Mouse (Mus musculus): ENCODE data around the gene Rgs10. TPM values are rescaled to one million over a fixed set of nuclear protein-coding genes. Genes with fewer than 3 reads are reported as not detected.

Gene Rgs10
- polyA plus RNA-seq, 1 experiment, result 9.9 TPM

DNA sequence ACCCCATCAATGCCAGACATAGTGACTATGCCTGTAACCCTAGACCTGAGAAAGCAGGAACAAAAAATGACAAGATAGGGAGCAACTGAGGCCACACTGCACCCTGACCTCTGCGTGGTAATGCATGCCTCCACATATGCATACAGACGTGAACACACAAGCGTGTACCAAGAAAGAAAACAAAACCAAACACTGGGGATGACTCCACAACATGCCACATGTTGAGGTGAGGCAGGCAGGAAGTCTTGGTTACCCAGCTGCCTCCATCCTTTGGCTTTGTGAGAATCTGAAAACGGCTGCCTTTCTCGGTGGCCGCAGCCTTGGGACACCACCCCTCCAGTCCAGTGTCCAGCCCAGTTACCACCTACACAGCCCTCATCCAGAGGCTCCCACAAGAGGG is 49.7 kb downstream of the Rgs10 start:
- Histone ChIP-seq H3K4me1 (ENCODE audit: control insufficient read depth, insufficient read depth, insufficient read length, low read length) (no peaks in the 10 kb centered on the region), H3K4me3 (ENCODE audit: insufficient read depth, low read depth, low read length) (no peak overlapping the region), H3K27ac (replicated peaks; ENCODE audit: low read depth, low read length) (no peak overlapping the region)

GRCm38 (mm10) chr7:128366654-128367053 is 51.9 kb downstream of the Rgs10 start:
- H3K4me3 ChIP-seq (ENCODE audit: insufficient read depth, low read depth, low read length), result no peak overlapping the region
- no peak overlapping the region for H3K27ac ChIP-seq (replicated peaks; ENCODE audit: low read depth, low read length)
- no peaks in the 10 kb centered on the region for H3K4me1 ChIP-seq (ENCODE audit: control insufficient read depth, insufficient read depth, insufficient read length, low read length)

- Histone ChIP-seq H3K4me1 (ENCODE audit: control insufficient read depth, insufficient read depth, insufficient read length, low read length) (no peaks in the 10 kb centered on the region), H3K27ac (replicated peaks; ENCODE audit: low read depth, low read length) (no peak overlapping the region), H3K4me3 (ENCODE audit: insufficient read depth, low read depth, low read length) (no peak overlapping the region)
Measured at GRCm38 (mm10) chr7:128365096-128365715, 53.4 kb downstream of the Rgs10 start.

- H3K4me3 ChIP-seq (ENCODE audit: insufficient read depth, low read depth, low read length), result no peak overlapping the region
- H3K4me1 ChIP-seq (ENCODE audit: control insufficient read depth, insufficient read depth, insufficient read length, low read length), result no peaks in the 10 kb centered on the region
- H3K27ac ChIP-seq (replicated peaks; ENCODE audit: low read depth, low read length), result no peak overlapping the region
Measured at GRCm38 (mm10) chr7:128364526-128364925, 54.0 kb downstream of the Rgs10 start.

DNA sequence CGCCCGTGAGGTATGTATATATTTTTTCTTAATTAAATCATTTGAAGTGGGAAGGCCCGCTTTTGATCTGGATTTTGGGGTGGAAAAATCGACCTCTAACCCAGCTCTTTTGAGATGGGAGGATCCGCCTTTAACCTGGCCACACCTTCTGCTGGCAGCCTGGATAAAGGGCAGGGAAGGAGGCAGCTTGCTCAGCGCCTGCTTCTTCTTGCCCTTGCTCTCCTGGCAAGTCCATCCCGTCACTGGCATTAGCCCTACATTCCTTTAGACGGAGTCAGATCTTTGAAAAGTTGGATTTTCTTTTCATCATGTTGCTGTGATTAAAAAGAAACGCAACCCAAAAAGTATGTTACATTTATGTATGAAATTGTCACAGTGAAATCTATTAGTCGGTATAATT is 54.8 kb downstream of the Rgs10 start:
- Histone ChIP-seq H3K4me3 (ENCODE audit: insufficient read depth, low read depth, low read length) (no peak overlapping the region), H3K27ac (replicated peaks; ENCODE audit: low read depth, low read length) (no peak overlapping the region), H3K4me1 (ENCODE audit: control insufficient read depth, insufficient read depth, insufficient read length, low read length) (no peaks in the 10 kb centered on the region)

GRCm38 (mm10) chr7:128362916-128363315 is 55.6 kb downstream of the Rgs10 start:
- no peak overlapping the region for H3K4me3 ChIP-seq (ENCODE audit: insufficient read depth, low read depth, low read length)
- no peaks in the 10 kb centered on the region for H3K4me1 ChIP-seq (ENCODE audit: control insufficient read depth, insufficient read depth, insufficient read length, low read length)
- no peak overlapping the region for H3K27ac ChIP-seq (replicated peaks; ENCODE audit: low read depth, low read length)

DNA sequence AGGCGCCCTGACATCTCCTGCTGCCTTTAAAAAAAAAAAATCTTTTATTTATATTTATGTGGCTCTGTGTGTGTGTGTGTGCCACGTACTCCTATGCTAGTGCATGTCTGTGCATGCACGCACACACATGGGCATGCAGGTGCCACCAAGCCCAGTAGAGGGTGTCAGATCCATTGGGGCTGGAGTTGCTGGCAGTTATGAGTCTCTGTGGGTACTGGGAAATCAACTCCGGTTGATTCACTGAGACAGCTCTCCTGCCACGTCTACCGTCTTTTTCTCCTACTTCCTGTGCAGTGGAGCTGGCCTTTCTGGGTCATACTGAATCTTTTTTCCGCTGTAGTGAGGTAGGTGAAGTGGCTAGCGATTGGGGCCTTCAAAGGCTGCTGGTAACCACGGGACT is 58.8 kb downstream of the Rgs10 start:
- H3K4me1 ChIP-seq (ENCODE audit: control insufficient read depth, insufficient read depth, insufficient read length, low read length), result no peaks in the 10 kb centered on the region
- H3K4me3 ChIP-seq (ENCODE audit: insufficient read depth, low read depth, low read length), result no peak overlapping the region
- no peak overlapping the region for H3K27ac ChIP-seq (replicated peaks; ENCODE audit: low read depth, low read length)

- Histone ChIP-seq H3K4me3 (ENCODE audit: insufficient read depth, low read depth, low read length) (no peak overlapping the region), H3K4me1 (ENCODE audit: control insufficient read depth, insufficient read depth, insufficient read length, low read length) (no peaks in the 10 kb centered on the region), H3K27ac (replicated peaks; ENCODE audit: low read depth, low read length) (no peak overlapping the region)
Measured at GRCm38 (mm10) chr7:128359164-128359563, 59.4 kb downstream of the Rgs10 start.

DNA sequence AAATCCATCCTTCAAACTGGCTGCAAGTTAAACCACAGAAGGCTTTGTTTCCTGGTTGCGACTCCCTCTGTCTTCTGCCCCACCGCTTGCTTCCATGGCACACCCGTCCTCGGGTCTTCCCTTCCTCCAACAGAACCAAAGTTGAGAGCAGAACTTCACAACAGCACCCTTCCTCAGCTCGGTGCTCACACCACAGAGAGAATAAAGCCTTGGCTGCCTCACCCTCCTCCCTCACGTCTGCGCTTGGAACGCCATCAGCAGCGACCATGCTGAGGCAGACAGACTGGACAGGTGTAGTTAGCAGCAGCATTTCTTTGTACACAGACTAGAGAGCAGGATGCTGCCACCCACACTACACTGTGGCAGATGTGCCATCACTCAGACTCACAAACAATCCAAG is 59.8 kb downstream of the Rgs10 start:
- Histone ChIP-seq H3K4me3 (ENCODE audit: insufficient read depth, low read depth, low read length) (no peak overlapping the region), H3K4me1 (ENCODE audit: control insufficient read depth, insufficient read depth, insufficient read length, low read length) (no peaks in the 10 kb centered on the region), H3K27ac (replicated peaks; ENCODE audit: low read depth, low read length) (no peak overlapping the region)

DNA sequence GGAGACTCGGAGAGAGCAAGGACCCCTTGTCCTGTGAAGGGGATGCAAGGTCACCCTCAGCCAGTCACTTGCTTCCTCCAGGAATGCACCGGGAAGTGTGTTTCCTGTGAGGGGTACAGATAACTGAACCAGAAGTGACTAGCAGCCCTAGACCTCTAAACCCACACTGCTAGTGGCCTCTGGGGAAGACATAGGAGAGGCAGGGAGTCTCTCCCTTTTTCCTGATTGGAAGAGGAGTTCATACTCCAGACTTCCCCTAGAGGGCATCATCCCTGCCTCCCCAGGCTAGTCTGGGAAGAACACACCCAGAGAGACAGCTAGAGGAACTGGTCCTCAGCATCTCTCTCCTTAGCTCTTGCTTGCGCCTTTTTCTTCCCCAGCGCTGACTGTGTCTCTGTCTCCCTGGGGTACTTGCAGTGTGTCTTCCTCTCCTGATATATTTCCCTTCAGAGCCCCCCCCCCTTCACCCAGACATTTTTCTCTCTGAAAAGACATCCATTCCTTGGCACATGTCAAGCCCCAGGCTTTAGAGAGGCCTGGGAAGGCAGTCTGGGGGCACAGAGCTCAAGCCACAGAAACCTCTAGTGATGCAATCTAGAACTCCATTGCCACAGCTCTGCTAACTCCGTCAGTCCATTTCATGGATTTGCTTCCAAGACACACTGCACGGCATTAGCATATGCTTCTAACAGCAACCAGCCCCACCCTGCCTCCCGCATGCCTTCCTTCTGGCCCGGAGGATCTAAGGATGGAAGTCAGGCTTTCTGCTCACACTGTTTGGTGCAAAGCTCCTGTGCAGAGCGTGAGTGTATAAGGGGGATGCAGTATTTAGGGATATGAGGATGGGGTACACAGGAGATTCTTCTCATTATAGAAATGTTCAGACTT is 61.4 kb downstream of the Rgs10 start:
- no peak overlapping the region for H3K27ac ChIP-seq (replicated peaks; ENCODE audit: low read depth, low read length)
- no peaks in the 10 kb centered on the region for H3K4me1 ChIP-seq (ENCODE audit: control insufficient read depth, insufficient read depth, insufficient read length, low read length)
- H3K4me3 ChIP-seq (ENCODE audit: insufficient read depth, low read depth, low read length), result no peak overlapping the region

DNA sequence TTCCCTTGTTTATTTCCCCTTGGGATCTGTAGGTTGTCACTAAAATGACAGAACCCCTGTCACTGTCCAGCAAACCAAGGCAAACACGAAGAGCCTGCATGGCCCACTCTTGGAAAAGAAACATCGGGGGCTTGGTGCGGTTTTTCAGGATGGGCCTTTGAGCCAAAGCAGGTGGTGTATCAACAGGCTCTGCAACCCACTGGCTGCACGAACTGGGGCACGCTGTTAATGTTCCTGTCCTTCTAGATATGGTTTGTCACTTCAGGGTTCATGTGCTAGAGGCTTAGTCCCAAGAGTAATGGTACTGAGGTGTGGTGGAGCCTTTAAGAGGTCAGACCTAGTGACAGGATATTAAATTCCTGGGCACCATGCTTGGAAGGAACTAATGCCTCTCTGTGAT is 63.1 kb downstream of the Rgs10 start:
- Histone ChIP-seq H3K4me3 (ENCODE audit: insufficient read depth, low read depth, low read length) (no peak overlapping the region), H3K27ac (replicated peaks; ENCODE audit: low read depth, low read length) (no peak overlapping the region), H3K4me1 (ENCODE audit: control insufficient read depth, insufficient read depth, insufficient read length, low read length) (no peaks in the 10 kb centered on the region)

DNA sequence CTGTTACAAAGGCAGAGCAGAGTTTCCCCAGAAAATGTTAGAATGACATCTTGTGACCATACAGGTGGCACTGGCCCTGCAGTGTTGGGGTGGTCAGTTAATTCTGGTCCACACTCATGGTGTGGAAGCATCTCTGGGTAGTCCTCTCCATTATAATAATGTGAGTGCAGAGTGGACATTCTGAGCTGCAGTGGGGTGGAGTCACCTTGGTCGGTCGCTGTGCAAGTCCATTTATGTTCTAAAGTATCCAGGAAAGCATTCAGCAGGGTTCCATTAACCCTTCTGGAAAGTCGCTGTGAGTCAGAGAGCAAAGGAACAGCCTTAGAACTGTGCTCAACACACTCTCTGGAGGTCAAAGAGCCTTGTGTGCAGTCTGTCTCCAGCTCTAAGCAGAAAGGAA is 65.8 kb downstream of the Rgs10 start:
- no peak overlapping the region for H3K27ac ChIP-seq (replicated peaks; ENCODE audit: low read depth, low read length)
- H3K4me3 ChIP-seq (ENCODE audit: insufficient read depth, low read depth, low read length), result no peak overlapping the region
- H3K4me1 ChIP-seq (ENCODE audit: control insufficient read depth, insufficient read depth, insufficient read length, low read length), result no peaks in the 10 kb centered on the region

- Histone ChIP-seq H3K4me1 (ENCODE audit: control insufficient read depth, insufficient read depth, insufficient read length, low read length) (no peaks in the 10 kb centered on the region), H3K4me3 (ENCODE audit: insufficient read depth, low read depth, low read length) (no peak overlapping the region), H3K27ac (replicated peaks; ENCODE audit: low read depth, low read length) (no peak overlapping the region)
Measured at GRCm38 (mm10) chr7:128351176-128351575, 67.4 kb downstream of the Rgs10 start.

DNA sequence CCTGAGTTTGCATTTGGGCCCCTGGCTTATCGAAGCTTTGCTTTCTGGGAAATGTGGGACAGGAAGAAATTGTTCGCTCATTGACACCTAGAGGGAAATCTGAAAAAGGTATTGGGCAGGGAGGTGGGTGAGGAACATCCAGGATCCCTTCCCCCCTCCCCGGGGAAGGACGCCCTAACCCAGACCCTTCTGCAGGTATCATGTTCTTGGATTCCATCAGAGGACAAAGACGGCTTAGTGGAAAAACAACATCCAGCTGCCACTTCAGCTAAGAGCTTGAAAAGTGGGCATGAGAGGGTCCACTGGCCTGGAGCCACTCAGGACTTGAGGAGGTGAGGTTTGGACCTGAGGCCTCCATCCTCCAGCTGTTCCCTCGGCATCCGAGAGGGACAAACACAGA is 68.2 kb downstream of the Rgs10 start:
- Histone ChIP-seq H3K4me1 (ENCODE audit: control insufficient read depth, insufficient read depth, insufficient read length, low read length) (no peaks in the 10 kb centered on the region), H3K4me3 (ENCODE audit: insufficient read depth, low read depth, low read length) (no peak overlapping the region), H3K27ac (replicated peaks; ENCODE audit: low read depth, low read length) (no peak overlapping the region)

- H3K27ac ChIP-seq (replicated peaks; ENCODE audit: low read depth, low read length), result no peak overlapping the region
Measured at GRCm38 (mm10) chr7:128349751-128350150, 68.8 kb downstream of the Rgs10 start.

DNA sequence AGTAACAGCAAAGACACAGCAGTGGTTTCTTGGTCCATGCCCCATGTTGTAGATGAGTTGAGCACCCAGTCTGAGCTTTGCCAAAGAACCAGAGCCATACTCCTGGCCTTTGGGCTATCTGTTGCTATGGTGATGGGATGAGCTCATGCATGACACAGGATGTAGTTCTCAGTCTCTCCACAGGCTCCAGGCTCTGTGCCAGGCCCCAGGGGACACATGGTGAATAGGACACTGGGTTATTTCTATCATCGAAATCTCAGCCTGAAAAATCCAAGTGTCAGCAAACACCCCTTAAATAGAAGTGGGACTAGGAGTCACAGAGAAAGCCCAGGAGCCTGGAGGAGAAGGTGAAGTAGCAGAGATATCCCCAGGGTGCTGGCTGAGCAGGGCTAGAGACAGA is 70.0 kb downstream of the Rgs10 start:
- H3K4me1 ChIP-seq (ENCODE audit: control insufficient read depth, insufficient read depth, insufficient read length, low read length), result no peaks in the 10 kb centered on the region
- H3K27ac ChIP-seq (replicated peaks; ENCODE audit: low read depth, low read length), result 0 out of 2 replicates have a peak overlapping the region, but pooled peaks have one; percentile 15
- no peak overlapping the region for H3K4me3 ChIP-seq (ENCODE audit: insufficient read depth, low read depth, low read length)

More at GRCm38 (mm10) chr7:128349751-128350150, 68.8 kb downstream of the Rgs10 start:
- H3K4me1 ChIP-seq (ENCODE audit: control insufficient read depth, insufficient read depth, insufficient read length, low read length), result no peaks in the 10 kb centered on the region
- H3K4me3 ChIP-seq (ENCODE audit: insufficient read depth, low read depth, low read length), result no peak overlapping the region
